Mouse (Mus musculus): Measurements from ENCODE around the gene Wnt2. TPM values are rescaled to one million over a fixed set of nuclear protein-coding genes. Genes with fewer than 3 reads are reported as not detected.

Gene Wnt2
- 0.21 and 0.47 TPM in 2 replicates for polyA plus RNA-seq (2015; fragmentation: Nextera tagmentation; extraction: Ambion mirVana)

GRCm38 (mm10) chr6:18029746-18030656 lies at the start of gene Wnt2:
Wnt2 (minus strand) TSS chr6:18030585.
- WGBS: under 1% methylated on average over 47 of the region's 47 CpGs
- Histone ChIP-seq H3K4me2 (peak within 1 kb of the TSS; percentile 93), H3K9ac (peak within 1 kb of the TSS; percentile 63), H3K27me3 (peaks cover 50% of the 10 kb centered on the region), H3K27ac (no peak within 1 kb of the TSS), H3K4me3 (peak within 1 kb of the TSS; percentile 48), H3K4me1 (replicated peaks) (peaks cover 26% of the 10 kb centered on the region), H3K36me3 (no peaks in the 10 kb centered on the region), H3K9me3 (no peaks in the 10 kb centered on the region)
- ATAC-seq (ENCODE audit: low FRiP score): peak; percentile 64

GRCm38 (mm10) chr6:18078615-18079014 lies 48.2 kb upstream of the Wnt2 start:
- H3K4me1 ChIP-seq (replicated peaks): no peaks in the 10 kb centered on the region
- no peaks in the 10 kb centered on the region for H3K27me3 ChIP-seq
- ATAC-seq (ENCODE audit: low FRiP score): no peak
- no peak overlapping the region for H3K4me3 ChIP-seq
- H3K4me2 ChIP-seq: no peak overlapping the region
- H3K9ac ChIP-seq: no peak overlapping the region
- H3K9me3 ChIP-seq: no peaks in the 10 kb centered on the region
- 17% methylated on average over 1 of the region's 1 CpGs for whole genome bisulfite sequencing
- no peaks in the 10 kb centered on the region for H3K36me3 ChIP-seq
- no peak overlapping the region for H3K27ac ChIP-seq

GRCm38 (mm10) chr6:18076986-18077385 lies 46.6 kb upstream of the Wnt2 start:
- no peak overlapping the region for H3K4me3 ChIP-seq
- no peak overlapping the region for H3K27ac ChIP-seq
- ATAC-seq (ENCODE audit: low FRiP score): no peak
- no peak overlapping the region for H3K9ac ChIP-seq
- H3K4me2 ChIP-seq: no peak overlapping the region
- WGBS: 86% methylated on average over 7 of the region's 7 CpGs
- no peaks in the 10 kb centered on the region for H3K4me1 ChIP-seq (replicated peaks)
- H3K9me3 ChIP-seq: no peaks in the 10 kb centered on the region
- H3K27me3 ChIP-seq: no peaks in the 10 kb centered on the region
- no peaks in the 10 kb centered on the region for H3K36me3 ChIP-seq

GRCm38 (mm10) chr6:18076577-18076976 lies 46.2 kb upstream of the Wnt2 start:
- Histone ChIP-seq H3K27me3 (no peaks in the 10 kb centered on the region), H3K9ac (no peak overlapping the region), H3K4me3 (no peak overlapping the region), H3K36me3 (no peaks in the 10 kb centered on the region), H3K4me2 (no peak overlapping the region), H3K27ac (no peak overlapping the region), H3K9me3 (no peaks in the 10 kb centered on the region), H3K4me1 (replicated peaks) (no peaks in the 10 kb centered on the region)
- WGBS: 79% methylated on average over 5 of the region's 5 CpGs
- ATAC-seq (ENCODE audit: low FRiP score): no peak

- H3K27me3 ChIP-seq: no peaks in the 10 kb centered on the region
- no peak overlapping the region for H3K4me2 ChIP-seq
- H3K36me3 ChIP-seq: no peaks in the 10 kb centered on the region
- no peak overlapping the region for H3K9ac ChIP-seq
- WGBS: 94% methylated on average over 4 of the region's 4 CpGs
- H3K27ac ChIP-seq: no peak overlapping the region
- no peaks in the 10 kb centered on the region for H3K4me1 ChIP-seq (replicated peaks)
- H3K4me3 ChIP-seq: no peak overlapping the region
- no peaks in the 10 kb centered on the region for H3K9me3 ChIP-seq
- ATAC-seq (ENCODE audit: low FRiP score): no peak
These were observed 27.5 kb upstream of the Wnt2 start for GRCm38 (mm10) chr6:18057899-18058298.

- ATAC-seq (ENCODE audit: low FRiP score): no peak
- Histone ChIP-seq H3K36me3 (no peaks in the 10 kb centered on the region), H3K9me3 (no peaks in the 10 kb centered on the region), H3K4me3 (no peak overlapping the region), H3K27me3 (no peaks in the 10 kb centered on the region), H3K4me2 (no peak overlapping the region), H3K4me1 (replicated peaks) (no peaks in the 10 kb centered on the region), H3K9ac (no peak overlapping the region), H3K27ac (no peak overlapping the region)
- 43% methylated on average over 5 of the region's 5 CpGs for WGBS
These were observed 21.3 kb upstream of the Wnt2 start for GRCm38 (mm10) chr6:18051702-18052101.

- Histone ChIP-seq H3K4me1 (replicated peaks) (no peaks in the 10 kb centered on the region), H3K9me3 (no peaks in the 10 kb centered on the region), H3K27me3 (no peaks in the 10 kb centered on the region), H3K36me3 (no peaks in the 10 kb centered on the region), H3K4me2 (no peak overlapping the region), H3K4me3 (no peak overlapping the region), H3K9ac (no peak overlapping the region), H3K27ac (no peak overlapping the region)
- 85% methylated on average over 4 of the region's 4 CpGs for WGBS
- no peak for ATAC-seq (ENCODE audit: low FRiP score)
These were observed 13.9 kb upstream of the Wnt2 start for GRCm38 (mm10) chr6:18044299-18044698.

GRCm38 (mm10) chr6:18043172-18043571 lies 12.8 kb upstream of the Wnt2 start:
- 84% methylated on average over 5 of the region's 5 CpGs for WGBS
- H3K36me3 ChIP-seq: no peaks in the 10 kb centered on the region
- no peaks in the 10 kb centered on the region for H3K9me3 ChIP-seq
- H3K4me3 ChIP-seq: no peak overlapping the region
- ATAC-seq (ENCODE audit: low FRiP score): no peak
- no peaks in the 10 kb centered on the region for H3K4me1 ChIP-seq (replicated peaks)
- H3K4me2 ChIP-seq: no peak overlapping the region
- no peak overlapping the region for H3K9ac ChIP-seq
- H3K27ac ChIP-seq: no peak overlapping the region
- no peaks in the 10 kb centered on the region for H3K27me3 ChIP-seq

- 27% methylated on average over 6 of the region's 6 CpGs for WGBS
- H3K27me3 ChIP-seq: peaks cover 50% of the 10 kb centered on the region
- ATAC-seq (ENCODE audit: low FRiP score): no peak
These were observed 1.9 kb upstream of the Wnt2 start for GRCm38 (mm10) chr6:18032271-18032670.

GRCm38 (mm10) chr6:18031509-18032010 lies 1.2 kb upstream of the Wnt2 start:
- peak; percentile 67 for ATAC-seq (ENCODE audit: low FRiP score)
- WGBS: under 1% methylated on average over 27 of the region's 29 CpGs
- peak overlapping the region; percentile 63 for H3K9ac ChIP-seq
- H3K4me1 ChIP-seq (replicated peaks): peaks cover 26% of the 10 kb centered on the region
- no peaks in the 10 kb centered on the region for H3K36me3 ChIP-seq
- H3K4me2 ChIP-seq: peak overlapping the region; percentile 93
- no peak overlapping the region for H3K27ac ChIP-seq
- peaks cover 50% of the 10 kb centered on the region for H3K27me3 ChIP-seq
- H3K9me3 ChIP-seq: no peaks in the 10 kb centered on the region
- peak overlapping the region; percentile 48 for H3K4me3 ChIP-seq

More at GRCm38 (mm10) chr6:18032271-18032670, 1.9 kb upstream of the Wnt2 start:
- Histone ChIP-seq H3K9ac (no peak overlapping the region), H3K36me3 (no peaks in the 10 kb centered on the region), H3K27ac (no peak overlapping the region), H3K4me3 (peak overlapping the region; percentile 48), H3K4me1 (replicated peaks) (peaks cover 26% of the 10 kb centered on the region), H3K4me2 (peak overlapping the region; percentile 93), H3K9me3 (no peaks in the 10 kb centered on the region)

- ATAC-seq (ENCODE audit: low FRiP score): peak; percentile 25
- Histone ChIP-seq H3K4me3 (peak overlapping the region; percentile 48), H3K36me3 (no peaks in the 10 kb centered on the region), H3K27me3 (peaks cover 50% of the 10 kb centered on the region), H3K4me1 (replicated peaks) (peaks cover 26% of the 10 kb centered on the region), H3K27ac (no peak overlapping the region), H3K9ac (peak overlapping the region; percentile 63), H3K9me3 (no peaks in the 10 kb centered on the region), H3K4me2 (peak overlapping the region; percentile 93)
- 7% methylated on average over 12 of the region's 12 CpGs for WGBS
These were observed 603 bp upstream of the Wnt2 start for GRCm38 (mm10) chr6:18030868-18031508.

- Histone ChIP-seq H3K27ac (no peak overlapping the region), H3K4me3 (no peak overlapping the region), H3K9ac (no peak overlapping the region), H3K4me1 (replicated peaks) (no peaks in the 10 kb centered on the region), H3K27me3 (peaks cover 14% of the 10 kb centered on the region), H3K4me2 (no peak overlapping the region), H3K36me3 (no peaks in the 10 kb centered on the region), H3K9me3 (no peaks in the 10 kb centered on the region)
- no peak for ATAC-seq (ENCODE audit: low FRiP score)
- WGBS: 65% methylated on average over 8 of the region's 8 CpGs
These were observed 6.1 kb downstream of the Wnt2 start for GRCm38 (mm10) chr6:18024133-18024794.

Measured in hindbrain, embryonic 13.5 days (tissue).